Mouse (Mus musculus) cortical plate, adult 2 months (tissue): ENCODE measurements around the gene C5ar2.

ENCODE experiments used
- CTCF ChIP-seq: fragments of 200-500 bp; IDR thresholded peaks from 2 replicates; pipeline ENCODE4 v1.5.1; 2011; ENCODE audit warnings: mild to moderate bottlenecking, control low read depth, low read length; ENCODE audit not compliant: insufficient read depth; ENCODE audit errors: extremely low read depth
- POLR2A ChIP-seq: fragments of 200-500 bp; IDR thresholded peaks from 2 replicates; pipeline ENCODE4 v1.6.1; 2011; ENCODE audit warnings: mild to moderate bottlenecking, low read length, control low read depth; ENCODE audit not compliant: insufficient read depth; ENCODE audit errors: extremely low read depth

- no peak for TF ChIP-seq POLR2A
- TF ChIP-seq CTCF, result peak; percentile 81
These were observed 19.2 kb upstream of the C5ar2 start for GRCm38 (mm10) chr7:16263015-16263787.
